ENCODE assay signal across 17 mouse cellular contexts in genomic region chr4:115396950-115397349, GRCm38 (mm10). TPM values are rescaled to one million over a fixed set of nuclear protein-coding genes. Genes with fewer than 3 reads are reported as not detected.
DNase-seq lines count a peak whose midpoint lies in the region; ATAC-seq lines count a peak whose summit lies in the region.
"Had no signal": no experiment of that assay in that cellular context is flagged by ENCODE, and none has a peak within 500 bp of the region (broad histone marks: within the 10 kb centered on the region; RNA-seq: fewer than 3 reads in every experiment).

No protein-coding gene starts in this region.

- peak; percentile 68 for ATAC-seq in granulocyte monocyte progenitor cell, adult 5-6 weeks (replicated peaks; ENCODE audit: poor library complexity, severe bottlenecking)
- peak; percentile 32 to 42; a peak in 2 of 4 replicates for ATAC-seq in hematopoietic stem cell, adult 5-6 weeks (replicated peaks in 1 of 2; ENCODE audit: insufficient read depth in 1 of 2, low FRiP score in 2 of 2, low TSS enrichment in 1 of 2, low read depth in 1 of 2, poor library complexity in 2 of 2, severe bottlenecking in 2 of 2)
- ATAC-seq in megakaryocyte, adult 5-6 weeks (ENCODE audit: poor library complexity, severe bottlenecking): peak; percentile 62
- ATAC-seq in megakaryocyte progenitor cell, adult 5-6 weeks (replicated peaks; ENCODE audit: poor library complexity): peak; percentile 50

- peak; percentile 16 for DNase-seq in ES-CJ7 (ENCODE audit: low read depth, low spot score)

RNA-seq across cellular contexts. Expression of gene Cyp4a12b, which starts 14.5 kb away (rescaled TPM):
- total RNA-seq in granulocyte monocyte progenitor cell, adult 5-6 weeks (2014; fragmentation: Nextera tagmentation): not detected in 2 replicates
- not detected in 2 replicates for total RNA-seq in granulocyte monocyte progenitor cell, adult 5-6 weeks (2017)
- total RNA-seq in hematopoietic stem cell, adult 5-6 weeks (2017): not detected in 2 replicates
- not detected in 2 replicates for total RNA-seq in megakaryocyte, adult 5-6 weeks (2015)
- total RNA-seq in megakaryocyte, adult 5-6 weeks (2017): not detected in 2 replicates
- not detected in 2 replicates for total RNA-seq in megakaryocyte progenitor cell, adult 5-6 weeks (2015)
- not detected in 2 replicates for total RNA-seq in megakaryocyte progenitor cell, adult 5-6 weeks (2017)
- total RNA-seq: adrenal gland, adult 18-20 months; adrenal gland, adult 2 months; adrenal gland, postnatal 14 days; adrenal gland, postnatal 25 days; CH12.LX; ES-E14; MEL had no signal

RNA-seq across cellular contexts. Expression of gene Cyp4a30b, which starts 55.5 kb away (rescaled TPM):
- total RNA-seq in granulocyte monocyte progenitor cell, adult 5-6 weeks (2014; fragmentation: Nextera tagmentation): not detected in 2 replicates
- total RNA-seq in granulocyte monocyte progenitor cell, adult 5-6 weeks (2017): not detected in 2 replicates
- total RNA-seq in hematopoietic stem cell, adult 5-6 weeks (2017): not detected in 2 replicates
- total RNA-seq in megakaryocyte, adult 5-6 weeks (2015): not detected in 2 replicates
- total RNA-seq in megakaryocyte, adult 5-6 weeks (2017): not detected in 2 replicates
- total RNA-seq in megakaryocyte progenitor cell, adult 5-6 weeks (2015): not detected in 2 replicates
- not detected in 2 replicates for total RNA-seq in megakaryocyte progenitor cell, adult 5-6 weeks (2017)
- total RNA-seq: adrenal gland, adult 18-20 months; adrenal gland, adult 2 months; adrenal gland, adult 8-10 months; adrenal gland, postnatal 10 days; adrenal gland, postnatal 14 days; adrenal gland, postnatal 25 days; adrenal gland, postnatal 36 days; adrenal gland, postnatal 4 days; CH12.LX; ES-E14; G1E; MEL had no signal

Comparison
In these comparisons a context has a peak if more than half of its experiments do, and no peak if none do; other contexts are left out.
1. Peak in every context shown above with its lines: DNase-seq and ATAC-seq.